Mouse (Mus musculus): ENCODE measurements around the gene Snai1.

DNA sequence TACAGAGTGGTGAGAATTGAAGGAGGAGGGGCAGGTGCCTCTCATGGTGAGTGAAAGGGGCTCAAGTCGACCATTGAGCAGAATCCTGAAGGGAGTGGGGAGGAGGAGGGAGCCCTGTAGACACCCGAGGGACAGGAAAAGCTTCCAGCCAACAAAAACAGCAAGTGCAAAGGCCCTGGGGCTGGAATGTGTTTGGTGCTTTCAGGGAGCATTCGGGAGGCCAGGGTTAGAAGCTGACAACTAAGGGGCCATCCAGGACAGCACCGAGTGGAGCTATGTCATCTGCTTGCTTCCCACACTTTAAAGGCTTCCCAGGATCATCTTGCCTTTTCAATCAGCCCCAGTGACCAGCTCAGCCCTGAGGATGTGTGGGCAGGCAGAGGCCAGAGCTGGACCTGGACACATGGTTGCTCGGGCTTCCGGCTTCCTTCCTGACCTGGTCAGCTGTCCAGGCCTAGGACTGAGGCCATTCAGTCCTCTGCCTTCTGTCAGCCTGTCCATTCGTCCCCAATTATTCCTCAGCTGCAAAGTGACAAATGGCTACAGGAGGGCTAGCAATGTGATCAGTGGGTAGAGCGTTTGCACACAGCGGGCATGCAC lies 39.3 kb downstream of the Snai1 start:
- TF ChIP-seq CTCF (IDR thresholded peaks at IDR 0.05; ENCODE audit: extremely low read depth, insufficient read length, insufficient replicate concordance, low read depth, low read length) (no peak), POLR2A (IDR thresholded peaks at IDR 0.05; ENCODE audit: low read depth, low read length) (no peak)
